Mouse (Mus musculus): ENCODE data around the gene G6pc. TPM values are rescaled to one million over a fixed set of nuclear protein-coding genes. Genes with fewer than 3 reads are reported as not detected.
A peak's percentile ranks its signal among the peaks of the same experiment; 100 is the strongest.
"Not testable (repeated sequence)": the region's sequence is repeated elsewhere in the genome, so short reads cannot be mapped to it uniquely, and the experiment has no call there.

Gene G6pc
- total RNA-seq, 2 experiments from 2014 or later: not detected

DNA sequence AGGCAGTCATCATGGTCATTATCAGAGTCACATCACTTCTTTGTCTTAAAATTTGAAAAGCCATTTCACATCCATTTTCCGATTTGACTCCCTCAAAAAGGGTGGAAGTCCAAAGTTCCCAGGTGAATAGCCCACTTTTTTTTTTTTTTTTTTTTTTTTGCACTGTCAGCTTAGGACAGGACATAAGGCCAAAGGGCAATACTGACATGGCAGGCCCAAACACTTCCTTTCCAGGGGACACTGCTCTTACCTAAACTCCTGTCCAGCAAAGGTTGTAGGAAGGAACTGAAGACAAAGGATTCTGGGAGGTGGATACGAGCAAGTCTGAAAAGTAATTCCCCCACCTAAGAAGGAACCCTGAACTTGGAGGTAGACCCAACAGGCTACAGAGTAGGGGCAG is 11.4 kb upstream of the G6pc start:
- no peak for DNase-seq (ENCODE audit: low spot score)

DNA sequence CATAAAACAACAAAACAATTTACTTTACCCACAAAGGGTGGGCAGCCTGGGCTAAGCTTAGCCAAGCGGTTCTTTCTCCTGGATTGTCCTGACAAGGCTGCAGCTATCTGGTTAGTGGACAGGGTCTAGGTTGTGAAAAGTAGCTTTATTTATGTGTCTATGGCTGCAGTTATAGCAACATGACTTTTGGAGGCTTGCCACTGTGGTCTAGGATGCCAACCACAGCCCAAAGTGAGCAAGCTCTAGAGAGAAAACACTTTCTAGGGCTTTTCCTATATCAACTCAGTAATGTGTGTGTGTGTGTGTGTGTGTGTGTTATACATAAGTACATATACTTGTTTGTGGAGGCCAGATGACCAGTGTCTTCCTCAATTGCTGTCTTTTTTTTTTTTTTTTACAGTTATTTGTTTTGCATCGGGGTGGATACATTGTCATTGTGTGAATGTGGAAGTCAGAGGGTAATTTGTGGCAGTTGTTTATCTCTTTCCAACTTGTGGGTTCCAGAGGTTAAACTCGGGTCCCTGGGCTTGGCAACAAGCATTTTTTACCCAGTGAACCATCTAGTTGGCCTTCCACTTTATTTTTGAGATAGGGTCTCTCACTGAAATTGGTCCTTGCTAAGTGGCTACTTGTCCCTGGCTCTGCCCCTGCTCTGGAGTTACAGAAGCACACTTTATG is 9.7 kb upstream of the G6pc start:
- no peak for DNase-seq (ENCODE audit: low spot score)

DNA sequence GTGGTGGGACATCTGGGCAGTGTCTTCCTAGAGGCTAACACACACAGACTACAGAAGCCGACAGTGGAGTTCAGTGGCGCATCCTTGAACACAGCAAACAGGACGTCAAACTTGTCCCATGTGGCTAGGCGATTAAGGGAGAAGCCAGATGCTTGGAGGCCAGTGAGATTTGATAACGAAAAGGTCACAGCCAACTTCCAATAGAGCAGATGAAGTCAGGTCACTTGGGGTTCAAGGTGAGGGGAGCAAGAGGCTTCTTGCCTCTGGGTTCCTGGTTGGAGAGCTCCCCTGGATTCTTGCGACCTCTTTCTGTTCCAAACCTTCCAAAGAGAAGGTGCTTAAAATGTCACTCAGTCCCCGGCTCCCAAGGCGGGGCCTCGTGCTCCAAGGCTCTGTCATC is 7.6 kb upstream of the G6pc start:
- no peak for DNase-seq (ENCODE audit: low spot score)

DNA sequence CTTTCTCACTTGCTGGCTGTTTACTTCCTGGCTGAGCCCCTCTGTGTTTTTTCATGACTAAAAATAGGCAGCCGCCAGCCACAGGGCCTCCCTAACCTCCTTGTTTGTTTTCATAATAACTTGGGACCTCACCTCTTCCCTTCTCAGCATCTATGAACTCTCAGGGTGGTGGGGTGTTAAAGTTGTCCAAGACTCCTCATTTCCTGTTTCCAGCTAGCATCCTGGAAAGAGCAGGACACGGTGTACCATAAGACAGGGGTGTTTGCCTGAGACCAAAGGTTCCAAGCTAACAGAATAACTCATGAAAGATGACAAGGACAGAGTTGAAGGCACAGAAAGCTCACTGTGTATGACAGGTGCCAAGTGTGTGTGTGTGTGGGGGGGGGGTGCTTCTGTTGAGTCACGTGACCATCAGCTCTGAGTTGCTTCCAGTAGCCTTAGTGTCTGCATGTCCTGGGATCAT is 6.7 kb upstream of the G6pc start:
- DNase-seq (ENCODE audit: low spot score): no peak

DNA sequence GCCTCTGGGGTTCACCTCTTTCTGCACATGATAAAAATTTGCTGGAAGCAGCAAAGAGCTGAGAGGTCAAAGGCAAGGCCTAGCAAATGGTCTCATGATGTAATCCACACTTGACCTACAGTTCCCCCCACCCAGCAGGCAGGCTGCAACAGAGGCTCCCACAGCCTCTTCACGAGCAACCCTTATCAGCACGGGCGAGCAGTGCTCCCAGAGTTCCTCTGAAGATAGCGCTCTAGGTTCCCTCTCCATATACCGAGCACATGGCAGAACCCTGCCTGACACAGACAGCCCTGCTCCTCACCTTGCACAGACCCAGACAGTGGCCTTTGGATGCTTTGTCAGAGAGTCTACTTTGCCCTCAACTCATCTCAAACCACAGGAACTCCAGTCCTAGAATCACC is 2.8 kb upstream of the G6pc start:
- no peak for DNase-seq (ENCODE audit: low spot score)

DNA sequence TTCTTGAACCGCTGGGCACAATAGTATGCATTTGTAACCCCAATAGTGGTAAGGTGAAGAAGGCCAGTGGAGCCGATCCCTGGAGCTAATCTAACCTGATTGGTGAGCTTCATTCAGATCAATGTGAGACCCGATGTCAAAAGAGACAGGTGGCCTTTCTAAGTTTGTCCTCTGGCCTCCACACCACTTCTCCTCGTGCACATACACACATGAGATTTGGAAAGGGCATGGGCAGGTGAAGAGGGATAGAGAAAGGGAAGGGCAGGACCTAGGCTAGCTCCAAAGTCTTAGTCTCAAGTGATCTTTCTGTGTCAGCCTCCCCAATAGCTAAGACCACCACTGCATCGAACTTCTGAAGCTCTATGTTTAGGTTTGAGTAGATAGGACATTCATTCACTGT is 2.8 kb downstream of the G6pc start:
- no peak for DNase-seq (ENCODE audit: low spot score)

DNA sequence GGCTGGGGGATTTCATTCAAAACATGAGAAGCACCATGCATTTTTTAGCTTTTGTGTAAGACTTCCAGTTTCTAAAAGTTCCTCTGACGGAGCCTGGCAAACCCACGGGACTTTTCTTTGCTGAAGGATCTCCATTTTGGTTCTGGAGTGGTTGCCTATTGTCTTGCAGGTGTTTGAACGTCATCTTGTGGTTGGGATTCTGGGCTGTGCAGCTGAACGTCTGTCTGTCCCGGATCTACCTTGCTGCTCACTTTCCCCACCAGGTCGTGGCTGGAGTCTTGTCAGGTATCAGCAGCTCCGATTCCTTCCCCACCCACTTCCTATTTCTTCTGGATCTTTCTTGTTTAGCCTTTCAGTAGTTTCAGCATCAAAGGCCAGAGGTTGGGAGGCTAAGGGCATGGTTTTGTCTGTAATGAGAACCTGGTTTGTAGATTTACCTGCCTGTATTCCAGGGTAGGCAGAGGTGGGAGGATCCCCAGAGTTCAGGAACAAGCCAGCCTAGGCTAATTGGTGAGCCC is 7.1 kb downstream of the G6pc start:
- no peak for DNase-seq (ENCODE audit: low spot score)

DNA sequence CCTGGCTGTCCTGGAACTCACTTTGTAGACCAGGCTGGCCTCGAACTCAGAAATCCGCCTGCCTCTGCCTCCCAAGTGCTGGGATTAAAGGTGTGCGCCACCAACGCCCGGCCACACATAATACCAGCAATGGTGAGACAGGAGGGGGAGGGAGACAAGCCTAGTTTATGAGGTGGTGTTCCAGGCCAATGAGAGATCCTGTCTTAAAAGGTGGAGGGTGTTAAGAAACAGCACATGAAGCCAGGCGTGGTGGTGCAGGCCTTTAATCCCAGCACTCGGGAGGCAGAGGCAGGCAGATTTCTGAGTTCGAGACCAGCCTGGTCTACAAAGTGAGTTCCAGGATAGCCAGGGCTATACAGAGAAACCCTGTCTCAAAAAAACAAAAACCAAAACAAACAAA is 10.8 kb downstream of the G6pc start:
- not testable (repeated sequence) for DNase-seq (ENCODE audit: low spot score)

DNA sequence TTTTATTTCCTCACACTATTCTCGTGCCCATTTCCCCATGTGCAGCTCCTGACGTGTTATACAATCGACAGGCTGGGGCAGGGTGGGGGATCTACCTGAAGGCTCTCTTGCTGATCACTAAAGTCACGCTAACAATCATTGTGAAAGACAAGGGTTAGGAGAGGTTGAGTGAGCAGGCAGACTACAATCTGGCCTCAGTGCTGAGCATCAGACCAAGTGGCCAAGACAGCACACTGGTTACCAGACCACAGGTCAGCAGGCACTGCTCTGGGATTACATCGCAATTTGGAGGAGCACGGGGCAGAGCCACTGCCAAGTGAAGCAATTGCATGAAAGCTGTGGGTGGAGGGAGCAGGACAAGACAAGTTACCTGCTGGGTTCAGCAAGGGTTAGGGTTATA is 11.6 kb downstream of the G6pc start:
- DNase-seq (ENCODE audit: low spot score): no peak

DNA sequence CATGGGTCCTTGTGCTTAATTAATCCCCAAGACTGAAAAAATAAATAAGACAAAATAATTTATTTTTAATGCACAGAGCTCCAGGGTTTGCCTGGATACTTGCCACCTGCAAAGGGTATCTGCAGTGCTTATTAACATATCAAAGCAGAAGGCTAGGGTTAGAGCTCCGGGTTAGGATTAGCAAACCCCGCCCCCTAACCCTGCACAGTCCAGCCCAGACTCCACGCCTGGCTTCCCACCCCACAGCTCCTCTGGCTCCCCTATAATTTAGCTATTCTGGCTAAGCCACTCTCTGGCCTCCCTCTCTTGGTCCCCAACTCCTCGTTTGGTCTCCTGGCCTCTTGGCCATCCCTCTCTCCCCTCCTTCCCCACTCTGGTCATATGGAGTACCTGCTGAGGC is 14.5 kb downstream of the G6pc start:
- DNase-seq (ENCODE audit: low spot score): no peak

DNA sequence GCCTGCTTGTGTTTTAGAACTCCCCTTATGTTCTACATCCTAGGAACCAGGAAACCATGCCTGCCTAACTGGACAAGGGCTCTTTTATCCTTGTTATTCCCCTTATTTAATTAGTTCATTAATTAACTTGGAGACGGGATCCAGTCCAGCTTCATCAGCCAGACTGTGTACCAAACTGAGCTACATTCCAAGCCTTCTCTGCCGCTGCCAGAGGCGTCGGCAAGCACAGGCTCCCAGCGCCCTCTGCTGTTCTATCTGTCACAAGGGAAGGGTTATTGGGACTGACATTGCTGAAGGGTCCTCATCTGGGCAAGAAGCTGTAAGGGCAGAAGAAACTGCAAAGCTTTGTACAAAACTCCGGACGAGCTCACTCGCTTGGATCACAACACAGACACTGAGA is 27.7 kb downstream of the G6pc start:
- peak; percentile 69 for DNase-seq (ENCODE audit: low spot score)

DNA sequence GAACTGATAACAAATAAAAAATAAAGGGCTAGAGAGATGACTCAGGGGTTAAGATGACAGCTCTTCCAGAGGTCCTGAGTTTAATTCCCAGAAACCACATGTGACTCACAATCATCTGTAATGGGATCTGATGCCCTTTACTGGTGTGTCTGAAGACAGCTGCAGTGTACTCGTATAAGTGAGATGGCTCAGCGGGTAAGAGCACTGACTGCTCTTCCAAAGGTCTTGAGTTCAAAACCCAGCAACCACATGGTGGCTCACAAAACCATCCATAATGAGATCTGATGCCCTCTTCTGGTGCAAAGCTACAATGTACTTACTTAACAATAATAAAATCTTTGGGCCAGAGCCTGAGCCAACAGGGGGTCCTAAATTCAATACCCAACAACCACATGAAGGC is 47.9 kb downstream of the G6pc start:
- DNase-seq (ENCODE audit: low spot score): no peak

DNA sequence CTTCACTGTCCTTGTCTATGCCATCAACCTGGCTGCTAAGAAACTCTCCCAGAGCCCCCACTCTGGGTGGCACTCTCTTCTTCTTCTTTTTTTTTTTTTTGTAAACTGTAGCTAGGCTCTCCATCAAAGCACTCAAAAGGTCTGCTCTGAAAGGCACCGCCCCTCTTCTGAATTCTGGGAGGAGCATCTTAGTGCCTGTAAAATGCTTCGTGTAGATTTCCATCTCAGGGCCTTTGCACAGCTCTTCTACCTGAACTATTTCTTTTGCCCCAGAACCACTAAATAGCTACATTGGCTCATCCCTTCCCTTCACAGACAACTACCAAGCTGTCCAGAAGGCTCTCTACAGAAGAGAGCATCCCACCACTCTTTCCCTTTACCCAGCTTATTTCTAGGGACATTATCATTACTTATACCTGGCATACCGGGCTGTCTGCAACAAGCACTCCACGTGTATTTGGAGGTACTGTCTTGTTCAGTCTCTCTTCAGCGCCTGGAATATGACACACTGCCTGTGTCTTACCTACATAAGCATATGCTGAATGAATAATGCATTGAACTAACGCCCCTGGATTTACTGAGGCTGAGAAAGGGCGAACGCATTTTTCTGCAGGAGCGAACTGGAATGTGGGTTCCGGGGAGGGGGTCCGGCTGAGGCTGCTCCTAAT is 49.2 kb downstream of the G6pc start:
- DNase-seq (ENCODE audit: low spot score): no peak

DNA sequence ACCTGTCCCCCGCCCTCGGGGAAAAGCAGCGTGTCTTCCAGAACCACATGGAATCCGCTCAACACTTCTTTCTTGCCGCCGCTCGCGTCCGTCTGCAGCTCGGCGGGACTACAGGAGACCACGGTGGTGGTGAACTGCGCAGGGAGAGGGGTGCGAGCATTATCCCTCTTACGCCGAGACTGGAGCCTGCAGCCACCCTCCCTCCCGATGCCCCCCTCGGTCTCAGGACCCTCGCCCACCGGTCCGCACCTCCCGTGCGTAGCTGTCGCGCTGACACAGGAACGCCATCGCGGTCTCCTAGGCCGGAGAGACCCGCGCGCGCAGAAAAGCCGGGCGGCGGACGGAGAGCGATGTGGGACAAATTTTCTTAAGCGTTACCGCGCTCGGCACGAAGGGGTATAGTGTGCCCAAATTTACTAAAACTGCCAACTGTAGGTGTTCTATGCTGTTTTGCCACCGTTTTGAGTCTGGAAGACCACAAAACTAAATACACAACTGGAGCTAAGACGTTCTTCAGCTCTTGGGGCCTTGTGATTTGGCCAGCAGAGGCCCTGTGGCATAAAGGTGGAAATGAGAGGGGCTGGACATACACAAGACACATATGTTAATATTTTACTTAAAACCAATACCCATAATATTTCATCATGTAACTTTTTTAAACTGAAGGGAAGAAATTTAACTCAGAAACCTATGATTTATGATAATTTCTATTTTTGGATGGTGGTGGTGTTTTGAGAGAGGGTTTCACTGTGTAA is 49.9 kb downstream of the G6pc start, which contains the start of gene Aarsd1:
TSS of gene Aarsd1 (minus strand) at position 515 of the 755 bp plus-strand sequence.
- peak; percentile 90 for DNase-seq (ENCODE audit: low spot score)

DNA sequence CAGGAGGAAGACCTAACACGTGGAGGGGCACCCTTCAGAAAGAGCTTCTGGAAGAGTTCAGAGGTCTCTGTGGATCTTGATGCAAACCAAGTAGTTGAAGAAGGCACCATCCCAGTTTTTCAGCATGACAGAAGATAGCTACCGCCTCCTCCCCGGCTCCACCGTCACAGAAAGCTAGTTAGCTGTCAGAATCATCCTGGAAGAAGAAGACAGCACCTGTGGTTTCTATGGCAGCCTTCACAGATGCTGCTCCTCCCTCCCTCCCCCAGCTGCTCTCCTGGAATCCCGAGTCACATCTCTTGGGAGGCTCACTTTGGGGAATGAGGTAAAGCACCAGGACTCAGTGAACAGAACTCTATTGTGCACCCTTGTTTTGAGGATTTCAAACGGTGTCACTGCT is 51.6 kb downstream of the G6pc start:
- DNase-seq (ENCODE audit: low spot score): no peak

DNA sequence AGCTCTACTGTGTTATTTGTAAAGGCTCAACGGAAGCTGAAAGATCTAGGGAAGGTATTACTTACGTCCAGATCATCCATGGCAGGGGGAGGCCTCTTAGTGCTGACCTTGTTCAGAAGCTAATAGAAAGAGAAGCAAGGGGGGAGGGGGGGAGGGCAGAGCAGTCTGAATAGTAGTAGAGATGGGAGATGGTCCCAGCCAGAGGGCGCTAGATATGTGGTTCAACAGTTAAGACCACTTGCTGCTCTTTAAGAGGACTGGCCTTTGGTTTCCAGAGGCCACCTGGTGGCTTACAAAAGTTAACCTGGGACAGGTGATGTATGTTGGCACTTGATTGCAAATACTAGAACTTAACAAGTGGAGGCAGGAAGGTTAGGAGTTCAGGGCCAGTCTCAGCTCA is 52.2 kb downstream of the G6pc start:
- no peak for DNase-seq (ENCODE audit: low spot score)

DNA sequence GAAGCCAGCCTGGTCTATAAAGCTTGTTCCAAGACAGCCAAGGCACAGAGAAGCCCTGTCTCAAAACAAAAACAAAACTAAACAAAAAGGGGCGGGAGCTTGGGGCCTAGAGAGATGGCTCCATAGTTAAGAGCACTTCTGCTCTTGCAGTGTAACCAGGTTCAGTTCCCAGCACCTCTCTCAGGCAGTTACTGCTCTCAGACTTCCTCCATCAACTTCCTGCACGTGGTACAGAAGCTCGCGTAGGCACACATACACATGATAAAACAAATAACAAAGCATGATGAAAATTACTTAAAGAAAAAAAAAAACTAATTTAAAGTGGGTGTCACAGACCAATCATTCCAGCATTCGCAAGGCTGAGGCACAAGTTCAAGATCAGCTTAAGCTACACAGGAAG is 52.8 kb downstream of the G6pc start:
- no peak for DNase-seq (ENCODE audit: low spot score)

DNA sequence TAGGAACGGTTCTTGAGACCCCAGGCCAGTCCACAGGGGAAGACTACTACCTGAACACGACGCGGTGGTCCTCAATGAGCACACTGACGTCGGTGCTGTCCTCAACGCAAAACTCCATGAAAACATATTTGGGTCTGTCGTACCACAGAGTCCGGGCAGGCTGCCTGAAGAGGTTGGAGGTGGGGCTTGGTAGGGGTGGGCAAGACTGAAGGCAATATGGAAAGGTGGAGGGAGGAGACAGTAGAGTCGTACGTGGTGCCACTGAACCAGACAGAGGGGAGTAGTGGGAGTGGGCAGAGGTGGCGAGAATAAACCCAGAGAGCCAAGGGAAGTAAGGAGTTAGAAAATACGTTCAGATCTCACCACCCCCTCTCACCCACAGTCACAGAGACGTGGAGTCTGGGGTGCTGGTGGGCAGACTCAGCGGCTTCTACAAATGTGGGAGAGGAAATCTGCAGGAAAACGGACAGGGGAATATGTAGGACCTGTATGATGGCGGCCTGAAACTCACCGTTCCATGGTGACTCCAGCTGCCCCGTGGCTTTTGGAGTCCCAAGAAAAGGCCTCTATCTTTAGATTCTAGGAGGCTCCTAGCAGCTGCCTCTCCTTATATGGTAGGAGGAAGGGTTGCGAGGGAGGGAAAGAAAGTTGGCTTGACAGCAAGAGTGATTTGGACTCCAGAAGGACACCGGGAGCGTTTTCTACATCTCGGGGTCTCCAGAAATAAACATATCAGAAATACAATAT is 56.9 kb downstream of the G6pc start, which contains the start of gene Gm27029:
TSS of gene Gm27029 (minus strand) at position 692 of the 747 bp plus-strand sequence.
- DNase-seq (ENCODE audit: low spot score): no peak

DNA sequence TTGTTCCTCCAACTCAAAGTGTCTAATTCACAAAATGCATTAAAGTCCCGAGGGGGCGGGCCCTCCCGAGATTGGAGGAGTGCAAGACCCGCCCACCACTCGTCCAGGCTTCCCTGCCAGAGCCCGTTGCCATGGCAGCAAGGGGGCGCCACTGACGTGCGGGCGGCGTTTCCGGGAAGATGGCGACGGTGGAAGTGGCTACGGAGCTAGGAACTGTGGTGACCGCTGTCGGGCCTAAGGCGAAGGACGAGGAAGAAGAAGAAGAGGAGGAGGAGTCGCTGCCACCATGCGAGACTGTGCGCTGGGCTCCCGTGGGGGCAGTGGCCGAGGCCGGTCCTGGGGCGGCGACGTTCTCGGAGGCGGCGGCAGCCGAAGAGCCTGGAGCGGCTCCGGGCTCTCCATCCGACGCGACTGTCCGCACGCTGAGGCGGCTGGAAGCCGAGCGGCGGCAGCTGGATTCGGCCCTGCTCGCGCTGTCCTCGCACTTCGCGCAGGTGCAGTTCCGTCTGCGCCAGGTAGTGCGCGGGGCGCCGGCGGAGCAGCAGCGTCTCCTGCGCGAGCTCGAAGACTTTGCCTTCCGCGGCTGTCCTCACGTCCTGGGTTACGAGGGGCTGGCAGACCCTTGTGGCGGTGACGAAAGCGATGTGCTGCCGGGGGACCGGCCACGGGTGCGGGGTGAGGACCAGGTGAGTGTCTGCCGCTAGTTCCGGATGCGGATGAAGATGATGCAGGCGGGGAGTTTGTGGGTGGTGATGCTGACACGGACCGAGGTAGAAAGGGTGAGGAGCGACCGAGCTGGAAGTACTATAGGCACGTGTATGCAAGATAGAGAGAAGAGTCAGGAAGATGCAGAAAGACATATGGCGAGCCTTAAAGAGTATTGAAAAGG is 57.8 kb downstream of the G6pc start, which contains the start of the genes Rundc1 and Ptges3l:
TSS of gene Rundc1 (plus strand) at position 161 of the 889 bp plus-strand sequence.
TSS of gene Ptges3l (minus strand) at position 409 of the 889 bp plus-strand sequence.
- peak; percentile 99 for DNase-seq (ENCODE audit: low spot score)

DNA sequence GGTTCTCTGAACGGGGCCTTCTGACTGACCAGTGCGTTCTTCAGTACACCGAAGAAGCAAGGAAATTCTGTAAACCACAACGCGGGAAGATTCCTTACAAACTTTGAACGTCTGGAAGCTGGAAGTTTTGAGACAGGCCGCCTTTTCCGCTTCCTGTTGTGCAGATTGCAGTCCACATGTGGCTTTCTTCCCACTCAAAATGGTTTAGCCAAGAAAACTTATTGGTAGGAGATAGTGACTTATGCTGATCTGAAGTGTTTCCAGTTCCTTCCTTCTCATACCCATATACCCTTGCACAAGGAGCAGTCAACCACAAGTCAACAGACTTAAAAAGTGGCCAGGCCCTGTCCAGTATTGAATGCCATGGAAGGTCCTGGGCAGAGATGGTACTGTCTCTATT is 58.8 kb downstream of the G6pc start:
- no peak for DNase-seq (ENCODE audit: low spot score)
